Mouse (Mus musculus): ENCODE results near the gene Slc7a4.

Gene Slc7a4

DNA sequence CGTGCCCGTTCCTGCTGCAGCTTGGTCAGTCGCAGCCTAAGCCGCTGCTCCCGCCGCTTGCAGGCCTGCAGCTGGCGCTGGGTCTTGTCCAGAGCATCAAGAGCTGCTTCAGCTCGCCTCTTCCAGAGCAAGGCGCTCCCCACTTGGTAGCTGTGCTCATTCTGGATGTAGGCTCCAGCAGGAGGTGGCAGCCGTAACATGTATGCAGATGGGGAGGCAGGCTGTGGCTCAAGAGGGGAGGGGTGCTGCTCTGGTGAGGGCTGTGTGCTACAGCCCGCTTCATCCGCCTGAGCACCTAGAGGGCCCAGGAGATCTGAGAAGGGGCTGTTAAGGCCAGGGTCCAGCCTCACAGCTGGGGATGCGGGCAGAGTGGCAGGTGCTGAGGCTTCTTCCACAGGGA lies 54.7 kb downstream of the Slc7a4 start:
- in situ Hi-C loops (cut with MboI; ENCODE audit: unreplicated experiment in 2 of 2), result no loop called here

- in situ Hi-C loops (cut with MboI; ENCODE audit: unreplicated experiment in 2 of 2), result no loop called here
Measured at GRCm38 (mm10) chr16:17527606-17528005, 55.4 kb downstream of the Slc7a4 start.

DNA sequence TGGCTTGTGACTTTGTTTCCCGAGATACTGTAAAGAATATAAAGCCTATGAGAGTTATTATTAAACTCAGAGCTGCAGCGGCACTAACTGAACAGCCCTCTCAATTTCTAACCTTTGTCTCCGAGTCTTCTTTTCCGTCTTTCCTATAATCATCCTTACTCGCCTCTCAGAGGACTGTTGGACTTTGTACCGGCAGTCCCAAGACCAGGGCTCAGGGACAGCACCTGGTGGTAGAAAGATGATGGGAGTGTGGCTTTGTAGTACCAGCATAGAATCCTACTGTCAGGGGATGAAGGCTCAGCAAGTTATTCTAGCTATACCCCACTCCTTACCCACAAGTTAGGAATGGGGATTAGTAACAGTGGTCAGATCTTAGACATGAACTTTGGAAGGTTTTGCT lies 56.8 kb downstream of the Slc7a4 start:
- in situ Hi-C loops (cut with MboI; ENCODE audit: unreplicated experiment in 2 of 2), result no loop called here

- in situ Hi-C loops (cut with MboI; ENCODE audit: unreplicated experiment in 2 of 2), result no loop called here
Measured at GRCm38 (mm10) chr16:17525524-17525923, 57.5 kb downstream of the Slc7a4 start.

- in situ Hi-C loops (cut with MboI; ENCODE audit: unreplicated experiment in 2 of 2), result no loop called here
Measured at GRCm38 (mm10) chr16:17524156-17524555, 58.9 kb downstream of the Slc7a4 start.
